Mouse (Mus musculus) MEL (cell line): ENCODE data around the gene Tmem143. TPM values are rescaled to one million over a fixed set of nuclear protein-coding genes. Genes with fewer than 3 reads are reported as not detected.

ENCODE experiments used
- DNase-seq: peaks from one replicate; pipeline ENCODE4 v3.0.0; 2011; ENCODE audit warnings: low read depth, low spot score
- H3K27ac ChIP-seq: 2 replicates; pipeline ENCODE4 v1.5.1; 2012; ENCODE audit warnings: low read depth, mild to moderate bottlenecking, control low read depth, low read length, moderate library complexity; ENCODE audit not compliant: control insufficient read depth
- H3K27me3 ChIP-seq, 2 experiments: fragments of 150-350 bp in 1 of 2; sonication (generic) in 1 of 2; 2 replicates each; pipeline ENCODE4 v1.6.1; 2012; ENCODE audit warnings: low read length in 2 of 2, mild to moderate bottlenecking in 2 of 2, improper control_type of control experiment in 1 of 2, moderate library complexity in 1 of 2; ENCODE audit not compliant: insufficient read depth in 2 of 2, control insufficient read depth in 1 of 2
- H3K36me3 ChIP-seq, 2 experiments: 2 replicates each; pipeline ENCODE4 v1.6.1; 2012 to 2014; ENCODE audit warnings: low read length in 2 of 2, improper control_type of control experiment in 1 of 2, inconsistent platforms in 1 of 2, mild to moderate bottlenecking in 1 of 2; ENCODE audit not compliant: insufficient read depth in 2 of 2, control insufficient read depth in 1 of 2
- H3K4me1 ChIP-seq, 2 experiments: fragments of 150-350 bp in 1 of 2; sonication (generic) in 1 of 2; 2 replicates each; pipeline ENCODE4 v1.6.1; 2012; ENCODE audit warnings: low read length in 2 of 2, improper control_type of control experiment in 1 of 2, mild to moderate bottlenecking in 1 of 2; ENCODE audit not compliant: insufficient read depth in 2 of 2, control insufficient read depth in 1 of 2
- H3K4me3 ChIP-seq, 2 experiments: fragments of 150-350 bp in 1 of 2; sonication (generic) in 1 of 2; 2 replicates each; pipeline ENCODE4 v1.5.1; 2012; ENCODE audit warnings: low read depth in 2 of 2, low read length in 2 of 2, mild to moderate bottlenecking in 2 of 2, moderate library complexity in 2 of 2, control low read depth in 1 of 2, improper control_type of control experiment in 1 of 2; ENCODE audit not compliant: control insufficient read depth in 1 of 2, insufficient read depth in 1 of 2
- H3K79me2 ChIP-seq: 2 replicates; pipeline ENCODE4 v1.6.1; 2012; ENCODE audit warnings: mild to moderate bottlenecking, low read length, moderate library complexity; ENCODE audit not compliant: control insufficient read depth, poor library complexity, insufficient read depth
- H3K9ac ChIP-seq: 2 replicates; pipeline ENCODE4 v1.6.1; 2012; ENCODE audit warnings: low read depth, mild to moderate bottlenecking, control low read depth, low read length, moderate library complexity; ENCODE audit not compliant: control insufficient read depth, poor library complexity, severe bottlenecking
- H3K9me3 ChIP-seq: fragments of 150-350 bp; sonication (generic); replicated peaks from 2 replicates; pipeline ENCODE4 v1.6.1; 2012; ENCODE audit warnings: mild to moderate bottlenecking, low read length, improper control_type of control experiment, moderate library complexity; ENCODE audit not compliant: insufficient read depth
- BHLHE40 ChIP-seq: IDR thresholded peaks from 2 replicates; pipeline ENCODE4 v1.6.1; 2012; ENCODE audit warnings: low read depth, mild to moderate bottlenecking, inconsistent platforms, low read length, improper control_type of control experiment, borderline replicate concordance
- CHD2 ChIP-seq: IDR thresholded peaks from 2 replicates; pipeline ENCODE4 v1.6.1; 2011; ENCODE audit warnings: low read length, improper control_type of control experiment
- ELF1 ChIP-seq: IDR thresholded peaks from 2 replicates; pipeline ENCODE4 v1.6.1; 2014; ENCODE audit warnings: low read depth, mild to moderate bottlenecking, inconsistent platforms, low read length, improper control_type of control experiment, moderate library complexity
- EP300 ChIP-seq, 2 experiments: IDR thresholded peaks; 2 replicates each; pipeline ENCODE4 v1.6.1; 2011; ENCODE audit warnings: improper control_type of control experiment in 2 of 2, low read length in 2 of 2, low read depth in 1 of 2, mild to moderate bottlenecking in 1 of 2
- ETS1 ChIP-seq: IDR thresholded peaks from 2 replicates; pipeline ENCODE4 v1.6.1; 2012; ENCODE audit warnings: low read depth, mild to moderate bottlenecking, inconsistent platforms, low read length, improper control_type of control experiment, moderate library complexity
- GABPA ChIP-seq: IDR thresholded peaks from 2 replicates; pipeline ENCODE4 v1.6.1; 2012; ENCODE audit warnings: low read depth, mild to moderate bottlenecking, inconsistent platforms, low read length, improper control_type of control experiment, moderate library complexity
- GATA1 ChIP-seq: IDR thresholded peaks from 2 replicates; pipeline ENCODE4 v1.6.1; 2011; ENCODE audit warnings: low read depth, low read length, improper control_type of control experiment
- HCFC1 ChIP-seq: IDR thresholded peaks from 2 replicates; pipeline ENCODE4 v1.6.1; 2012; ENCODE audit warnings: low read depth, mild to moderate bottlenecking, inconsistent platforms, low read length, improper control_type of control experiment, moderate library complexity
- JUND ChIP-seq: IDR thresholded peaks from 2 replicates; pipeline ENCODE4 v1.6.1; 2011; ENCODE audit warnings: low read depth, mild to moderate bottlenecking, improper control_type of control experiment, low read length
- KAT2A ChIP-seq: conservative IDR thresholded peaks from 2 replicates; pipeline ENCODE4 v1.6.1; 2012; ENCODE audit warnings: low read depth, low read length, improper control_type of control experiment, inconsistent platforms
- MAFK ChIP-seq: IDR thresholded peaks from 2 replicates; pipeline ENCODE4 v1.6.1; 2011; ENCODE audit warnings: low read depth, mild to moderate bottlenecking, low read length, improper control_type of control experiment, borderline replicate concordance
- MAX ChIP-seq: IDR thresholded peaks from 2 replicates; pipeline ENCODE4 v1.6.1; 2011; ENCODE audit warnings: low read length, improper control_type of control experiment
- MAZ ChIP-seq: IDR thresholded peaks from 2 replicates; pipeline ENCODE4 v1.6.1; 2012; ENCODE audit warnings: low read depth, mild to moderate bottlenecking, inconsistent platforms, low read length, improper control_type of control experiment
- MEF2A ChIP-seq: IDR thresholded peaks from 2 replicates; pipeline ENCODE4 v1.6.1; 2014; ENCODE audit warnings: low read depth, mild to moderate bottlenecking, inconsistent platforms, low read length, improper control_type of control experiment; ENCODE audit not compliant: poor library complexity, insufficient replicate concordance, severe bottlenecking; ENCODE audit errors: extremely low read depth
- MXI1 ChIP-seq: IDR thresholded peaks from 2 replicates; pipeline ENCODE4 v1.6.1; 2011; ENCODE audit warnings: mild to moderate bottlenecking, low read depth, low read length, improper control_type of control experiment
- MYB ChIP-seq: IDR thresholded peaks from 2 replicates; pipeline ENCODE4 v1.6.1; 2011; ENCODE audit warnings: mild to moderate bottlenecking, low read depth, low read length, improper control_type of control experiment
- MYC ChIP-seq: IDR thresholded peaks from 2 replicates; pipeline ENCODE4 v1.6.1; 2011; ENCODE audit warnings: low read depth, mild to moderate bottlenecking, low read length, improper control_type of control experiment, moderate library complexity
- NRF1 ChIP-seq: IDR thresholded peaks from 2 replicates; pipeline ENCODE4 v1.6.1; 2014; ENCODE audit warnings: low read depth, mild to moderate bottlenecking, inconsistent platforms, low read length, improper control_type of control experiment, moderate library complexity; ENCODE audit not compliant: poor library complexity, insufficient read depth, severe bottlenecking
- POLR2A ChIP-seq, 2 experiments: IDR thresholded peaks; 2 replicates each; pipeline ENCODE4 v1.6.1; 2011 to 2012; ENCODE audit warnings: low read length in 2 of 2, mild to moderate bottlenecking in 2 of 2, control low read depth in 1 of 2, improper control_type of control experiment in 1 of 2, low read depth in 1 of 2, moderate library complexity in 1 of 2; ENCODE audit not compliant: control insufficient read depth in 1 of 2, insufficient read depth in 1 of 2, poor library complexity in 1 of 2
- RAD21 ChIP-seq: IDR thresholded peaks from 2 replicates; pipeline ENCODE4 v1.6.1; 2011; ENCODE audit warnings: mild to moderate bottlenecking, low read depth, low read length, improper control_type of control experiment
- RCOR1 ChIP-seq: IDR thresholded peaks from 2 replicates; pipeline ENCODE4 v1.6.1; 2012; ENCODE audit warnings: low read depth, mild to moderate bottlenecking, inconsistent platforms, low read length, improper control_type of control experiment
- SIN3A ChIP-seq: IDR thresholded peaks from 2 replicates; pipeline ENCODE4 v1.6.1; 2012; ENCODE audit warnings: low read length, improper control_type of control experiment, inconsistent platforms
- TBP ChIP-seq: IDR thresholded peaks from 2 replicates; pipeline ENCODE4 v1.8.0; 2011; ENCODE audit warnings: low read depth, low read length, improper control_type of control experiment
- ZC3H11A ChIP-seq: IDR thresholded peaks from 2 replicates; pipeline ENCODE4 v1.6.1; 2012; ENCODE audit warnings: low read depth, mild to moderate bottlenecking, inconsistent platforms, low read length, improper control_type of control experiment
- ZMIZ1 ChIP-seq: IDR thresholded peaks from 2 replicates; pipeline ENCODE4 v1.6.1; 2012; ENCODE audit warnings: low read depth, mild to moderate bottlenecking, inconsistent platforms, low read length, improper control_type of control experiment, moderate library complexity
- ZNF384 ChIP-seq: IDR thresholded peaks from 2 replicates; pipeline ENCODE4 v1.6.1; 2012; ENCODE audit warnings: low read depth, mild to moderate bottlenecking, inconsistent platforms, low read length, improper control_type of control experiment
- polyA plus RNA-seq, 2 experiments: library from polyadenylated mRNA; stranded (reverse) in 1 of 2; unstranded in 1 of 2; fragments of >175 nt in 1 of 2; fragments of >200 nt in 1 of 2; gene quantifications; 2 replicates each; pipeline versions ENCODE4 v1.2.1 to v1.2.4; 2012; ENCODE audit warnings: low replicate concordance in 2 of 2, low read depth in 1 of 2; ENCODE audit not compliant: insufficient read length in 2 of 2, insufficient read depth in 1 of 2, missing spikeins in 1 of 2
- total RNA-seq: library from RNA; depleted of rRNA; stranded (reverse); fragments of 300-350 nt; gene quantifications from 2 replicates; pipeline ENCODE4 v1.2.3, GENCODE M21; 2012

The Tmem143 gene
- total and polyA plus RNA-seq, 3 experiments, result 10.7 to 20.1 TPM; not detected in 1

DNA sequence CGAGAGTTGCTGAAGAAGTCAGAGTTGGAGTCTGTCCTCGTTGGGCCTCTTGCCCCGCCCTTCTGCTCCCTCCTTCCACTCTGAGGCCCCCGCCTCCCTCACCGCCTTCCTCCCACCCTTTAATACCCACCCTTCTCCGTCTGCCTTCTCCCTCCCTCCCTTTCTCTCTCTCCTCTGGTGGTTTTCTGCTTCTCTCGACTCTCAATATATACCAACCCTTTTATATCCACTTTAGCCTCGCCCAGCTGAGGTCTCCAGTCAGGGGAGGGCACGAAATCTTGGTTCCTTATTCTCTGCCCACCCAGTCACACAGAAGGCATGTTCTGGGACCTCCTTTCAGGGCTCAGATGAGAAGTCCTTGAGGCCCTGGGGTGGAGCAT, 24.5 kb downstream of the Tmem143 start, which contains the start of gene Emp3 (continued):
- TF ChIP-seq BHLHE40 (no peak), TBP (peak; percentile 80)

- H3K4me1 ChIP-seq, result peaks cover 8 to 19% of the 10 kb centered on the region in 2 experiments
- no peaks in the 10 kb centered on the region for H3K27me3 ChIP-seq
- peaks cover 0 to 13% of the 10 kb centered on the region in 2 experiments; a peak in 2 of 4 replicates for H3K36me3 ChIP-seq
- no peaks in the 10 kb centered on the region for H3K9me3 ChIP-seq
- peak overlapping the region; percentile 7 to 19; a peak in 2 of 4 replicates for H3K4me3 ChIP-seq
- DNase-seq, result peak; percentile 58
- TF ChIP-seq POLR2A (IDR thresholded peaks at IDR 0.05; ENCODE audit: control insufficient read depth in 1 of 2, insufficient read depth in 1 of 2, low read depth in 1 of 2, low read length in 2 of 2, poor library complexity in 1 of 2), result no peak
- no peak for TF ChIP-seq GABPA
- TF ChIP-seq MYB, result no peak
- TF ChIP-seq MAX, result no peak
- TF ChIP-seq RAD21, result no peak
- no peak for TF ChIP-seq MEF2A
- TF ChIP-seq RCOR1, result no peak
- TF ChIP-seq GATA1, result no peak
- no peak for TF ChIP-seq JUND
- TF ChIP-seq ETS1, result no peak
- no peak for TF ChIP-seq MAZ
- no peak for TF ChIP-seq KAT2A
- TF ChIP-seq SIN3A, result no peak
- peaks cover 3% of the 10 kb centered on the region; the same call in 1 of the 2 replicates for H3K79me2 ChIP-seq
- H3K9ac ChIP-seq, result peak overlapping the region; percentile 64
- H3K27ac ChIP-seq, result peak overlapping the region; percentile 89
Measured at GRCm38 (mm10) chr7:45921950-45922600, 25.3 kb downstream of the Tmem143 start.

GRCm38 (mm10) chr7:45922928-45923761, 26.4 kb downstream of the Tmem143 start:
- Histone ChIP-seq H3K79me2 (peaks cover 3% of the 10 kb centered on the region; the same call in 1 of the 2 replicates), H3K27me3 (no peaks in the 10 kb centered on the region), H3K9me3 (no peaks in the 10 kb centered on the region), H3K4me3 (peak overlapping the region; percentile 45 to 58), H3K4me1 (peaks cover 8 to 19% of the 10 kb centered on the region in 2 experiments), H3K9ac (peak overlapping the region; percentile 68), H3K27ac (peak overlapping the region; percentile 94), H3K36me3 (peaks cover 0 to 13% of the 10 kb centered on the region in 2 experiments; a peak in 2 of 4 replicates)
- DNase-seq, result peak; percentile 98
- peak; percentile 84 to 98; a peak in 3 of 4 replicates for TF ChIP-seq POLR2A (IDR thresholded peaks at IDR 0.05; ENCODE audit: control insufficient read depth in 1 of 2, insufficient read depth in 1 of 2, low read depth in 1 of 2, low read length in 2 of 2, poor library complexity in 1 of 2)
- TF ChIP-seq MYB, result peak; percentile 94
- TF ChIP-seq EP300 (IDR thresholded peaks at IDR 0.05; ENCODE audit: low read depth in 1 of 2, low read length in 2 of 2), result peak; percentile 73 to 90
- TF ChIP-seq MXI1, result peak; percentile 94
- TF ChIP-seq ZNF384, result no peak
- TF ChIP-seq ZMIZ1, result peak; percentile 56; the same call in 1 of the 2 replicates
- TF ChIP-seq MYC, result peak; percentile 97
- TF ChIP-seq GATA1, result no peak
- no peak for TF ChIP-seq ZC3H11A
- TF ChIP-seq HCFC1, result peak; percentile 79
- TF ChIP-seq CHD2, result no peak; the same call in 1 of the 2 replicates
- peak; percentile 98 for TF ChIP-seq NRF1
- peak; percentile 88 for TF ChIP-seq TBP
- TF ChIP-seq MAZ, result peak; percentile 83
- 0 out of 2 replicates have a peak, but pooled peaks have one; percentile 16 for TF ChIP-seq BHLHE40
- peak; percentile 96 for TF ChIP-seq ELF1
- TF ChIP-seq MAFK, result no peak; the same call in 1 of the 2 replicates
- peak; percentile 74 for TF ChIP-seq RCOR1
